Mouse (Mus musculus): ENCODE measurements around the gene Cep170b.
A peak's percentile ranks its signal among the peaks of the same experiment; 100 is the strongest.

The Cep170b gene

DNA sequence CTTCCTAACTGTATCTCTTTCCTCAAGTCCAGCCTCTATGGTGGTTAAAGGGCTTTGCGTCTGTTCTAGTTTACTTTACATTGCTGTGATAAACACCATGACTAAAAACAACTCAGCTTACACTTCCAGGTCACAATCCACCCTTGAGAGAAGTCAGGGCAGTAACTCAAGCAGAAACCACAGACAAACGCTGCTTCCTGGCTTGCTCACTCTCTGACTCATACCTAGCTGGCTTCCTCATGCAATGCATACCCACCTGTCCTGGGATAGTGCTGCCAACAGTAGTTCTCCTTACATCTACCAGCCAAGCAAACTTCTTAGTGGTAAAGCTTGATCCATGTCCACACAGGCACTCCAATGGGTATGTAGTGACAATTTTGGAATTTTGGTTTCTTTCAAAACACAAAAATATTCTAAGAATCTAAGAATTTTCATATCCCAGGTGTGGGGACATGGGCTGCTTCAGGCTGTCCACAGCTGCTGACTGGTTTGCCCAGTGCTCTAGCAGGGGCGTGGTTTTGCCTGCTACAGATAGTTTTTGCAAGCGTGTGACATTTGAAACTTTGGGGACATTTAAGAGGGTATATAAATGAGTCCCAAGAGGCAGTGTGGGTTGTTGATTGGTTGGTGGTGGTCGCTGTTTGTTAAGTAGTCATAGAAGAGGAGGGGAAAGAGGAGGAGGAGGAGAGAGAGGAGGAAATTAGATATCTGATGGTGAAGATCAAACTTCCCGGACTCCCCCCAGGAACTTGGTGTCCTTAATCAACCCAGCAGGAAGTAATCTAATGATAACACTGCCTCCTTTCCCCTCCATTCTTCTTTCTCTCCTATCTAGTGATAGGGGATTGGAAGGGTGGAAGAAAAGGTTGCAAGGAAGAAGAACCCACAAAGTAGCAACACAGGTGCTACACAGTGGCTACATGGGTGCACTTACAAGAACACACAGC is 17.6 kb upstream of the Cep170b start:
- no peak for DNase-seq (ENCODE audit: low spot score)

DNA sequence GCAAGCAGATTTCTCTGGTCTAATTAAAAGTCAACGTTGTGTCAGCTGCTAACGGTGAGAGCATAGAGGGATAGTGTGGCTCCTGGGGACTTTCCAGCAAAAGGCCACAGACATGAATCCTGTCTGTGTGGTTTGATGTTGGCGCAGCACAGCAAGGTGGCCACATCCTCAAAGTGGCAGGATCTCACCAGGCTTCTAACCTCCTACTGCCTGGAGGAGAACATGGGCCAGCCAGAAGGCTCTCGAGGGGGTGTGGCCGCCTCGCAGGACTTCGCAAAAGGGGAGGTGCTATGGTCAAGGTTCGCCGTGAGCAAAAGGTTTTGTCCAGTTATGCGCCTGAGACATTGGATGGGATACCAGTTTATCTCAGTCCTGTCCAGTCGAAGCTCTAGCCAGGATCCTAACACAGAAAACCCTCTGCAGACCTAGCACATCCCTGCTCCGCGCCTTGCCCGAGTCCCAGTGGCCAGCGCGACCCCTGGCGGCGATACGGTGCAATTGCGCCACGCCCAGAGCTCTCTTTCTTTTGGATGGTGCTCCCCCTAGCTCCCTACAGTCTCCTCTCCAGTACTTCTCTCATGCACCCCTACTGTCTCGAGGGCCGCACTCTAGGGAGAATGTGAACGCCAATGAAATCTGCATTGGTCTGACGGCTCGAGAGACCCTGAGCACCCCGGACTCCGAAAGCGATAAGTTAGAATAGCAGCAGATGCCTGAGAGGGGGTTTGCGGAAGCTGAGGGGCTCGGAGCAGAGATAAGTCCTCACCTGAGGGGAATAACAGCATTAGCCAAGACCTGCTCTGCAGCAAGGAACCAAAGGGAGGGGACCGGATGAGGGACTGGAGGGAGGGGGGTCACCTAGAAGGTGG is 13.3 kb upstream of the Cep170b start:
- DNase-seq (ENCODE audit: low spot score), result peak; percentile 76

DNA sequence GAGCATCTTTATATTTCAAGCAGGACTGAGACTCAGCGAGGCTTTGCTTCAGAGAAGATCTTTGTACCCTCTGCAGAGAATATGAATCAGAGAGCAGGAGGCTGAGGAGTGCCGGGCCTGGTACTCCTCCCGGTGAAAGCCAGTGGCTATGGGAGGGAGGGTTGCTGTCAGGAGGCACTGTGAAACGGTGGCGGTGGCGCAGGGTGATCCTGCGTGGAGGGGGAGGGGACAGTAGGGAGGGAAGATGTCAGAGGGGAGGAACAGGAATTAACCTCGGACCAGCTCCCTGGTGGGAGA is 12.7 kb upstream of the Cep170b start:
- DNase-seq (ENCODE audit: low spot score), result no peak

DNA sequence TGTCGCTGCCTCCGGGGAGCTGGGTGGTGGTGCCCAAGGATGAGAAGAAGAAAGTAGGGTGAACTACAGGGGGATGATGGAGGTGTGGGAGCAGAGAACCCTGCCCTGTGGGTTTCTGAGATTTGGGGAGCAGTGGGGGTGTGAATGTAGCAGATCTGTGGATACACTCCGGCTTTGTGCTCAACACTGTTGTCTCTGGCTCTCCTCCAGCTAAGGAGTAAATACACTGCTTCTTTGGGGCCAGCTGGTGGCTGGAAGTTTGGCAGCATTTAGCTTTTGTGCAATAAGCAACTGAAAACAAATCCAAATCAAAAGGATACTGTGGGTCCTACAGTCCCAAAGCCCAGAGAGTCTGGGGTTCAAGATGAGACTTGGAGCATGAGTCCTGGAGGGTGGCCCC is 6.3 kb upstream of the Cep170b start:
- DNase-seq (ENCODE audit: low spot score), result no peak

DNA sequence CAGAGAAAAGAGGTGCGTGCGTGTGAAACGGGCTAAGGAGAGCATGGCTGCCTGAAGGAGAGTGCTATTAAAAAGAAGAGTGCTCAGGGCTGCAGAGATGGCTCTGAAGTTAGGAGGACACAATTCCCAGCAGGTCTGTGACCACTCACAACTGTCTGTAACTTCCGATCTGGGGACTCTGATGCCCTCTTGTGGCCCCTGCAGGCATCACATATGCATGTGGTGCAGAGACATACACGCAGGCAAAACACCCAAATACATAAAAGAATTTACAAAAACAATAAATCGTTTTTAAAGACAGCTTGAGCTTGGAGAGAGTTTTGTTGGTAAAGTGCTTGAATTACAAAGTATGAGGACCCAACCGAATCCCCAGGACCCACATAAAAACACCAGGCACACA is 3.1 kb upstream of the Cep170b start:
- no peak for DNase-seq (ENCODE audit: low spot score)

DNA sequence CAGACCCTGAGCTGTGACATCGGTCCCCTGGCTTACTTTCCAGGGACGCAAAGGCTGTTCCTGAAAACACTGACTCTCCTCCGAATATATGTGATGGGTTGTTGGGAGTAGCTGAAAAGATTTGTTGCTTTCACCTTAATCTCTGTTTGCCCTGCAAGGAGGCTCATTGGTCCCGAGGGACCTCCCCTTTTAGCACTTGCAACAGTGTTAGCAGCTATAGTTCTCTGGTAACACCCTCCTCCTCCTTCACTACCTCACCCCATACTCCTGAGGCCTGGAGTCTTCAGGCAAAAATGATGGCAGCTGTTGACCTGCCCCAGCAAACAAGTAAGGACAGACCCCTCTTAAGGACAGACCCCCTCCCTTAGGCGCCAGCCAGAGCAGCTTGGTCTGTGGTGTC is 1.3 kb upstream of the Cep170b start:
- no peak for DNase-seq (ENCODE audit: low spot score)

DNA sequence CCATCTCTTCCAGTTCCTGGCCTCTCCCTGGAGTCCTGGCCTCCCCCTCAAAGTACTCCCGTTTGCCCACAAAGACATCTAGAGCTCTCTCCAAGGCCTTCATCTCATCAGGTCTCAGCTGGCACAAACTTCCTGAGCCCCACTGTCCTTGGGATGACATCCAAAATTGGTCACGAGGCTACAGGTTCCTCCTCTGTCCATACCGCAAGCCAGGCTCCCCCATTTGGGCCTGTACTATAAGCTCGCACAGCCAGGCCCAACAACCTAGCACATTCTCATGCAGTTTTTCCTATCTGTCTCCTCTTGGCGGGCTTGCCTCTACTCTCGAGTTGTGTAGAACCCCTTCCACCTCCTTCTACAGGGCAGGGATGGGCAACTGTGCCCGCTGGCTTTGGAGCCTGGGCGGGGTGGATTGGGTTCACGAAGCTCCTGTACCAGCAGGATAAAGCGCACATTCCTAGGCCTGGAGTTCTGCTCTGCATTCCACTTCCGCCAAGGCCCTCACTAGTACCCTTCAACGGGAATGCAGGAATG is 702 bp downstream of the Cep170b start:
- no peak for DNase-seq (ENCODE audit: low spot score)

DNA sequence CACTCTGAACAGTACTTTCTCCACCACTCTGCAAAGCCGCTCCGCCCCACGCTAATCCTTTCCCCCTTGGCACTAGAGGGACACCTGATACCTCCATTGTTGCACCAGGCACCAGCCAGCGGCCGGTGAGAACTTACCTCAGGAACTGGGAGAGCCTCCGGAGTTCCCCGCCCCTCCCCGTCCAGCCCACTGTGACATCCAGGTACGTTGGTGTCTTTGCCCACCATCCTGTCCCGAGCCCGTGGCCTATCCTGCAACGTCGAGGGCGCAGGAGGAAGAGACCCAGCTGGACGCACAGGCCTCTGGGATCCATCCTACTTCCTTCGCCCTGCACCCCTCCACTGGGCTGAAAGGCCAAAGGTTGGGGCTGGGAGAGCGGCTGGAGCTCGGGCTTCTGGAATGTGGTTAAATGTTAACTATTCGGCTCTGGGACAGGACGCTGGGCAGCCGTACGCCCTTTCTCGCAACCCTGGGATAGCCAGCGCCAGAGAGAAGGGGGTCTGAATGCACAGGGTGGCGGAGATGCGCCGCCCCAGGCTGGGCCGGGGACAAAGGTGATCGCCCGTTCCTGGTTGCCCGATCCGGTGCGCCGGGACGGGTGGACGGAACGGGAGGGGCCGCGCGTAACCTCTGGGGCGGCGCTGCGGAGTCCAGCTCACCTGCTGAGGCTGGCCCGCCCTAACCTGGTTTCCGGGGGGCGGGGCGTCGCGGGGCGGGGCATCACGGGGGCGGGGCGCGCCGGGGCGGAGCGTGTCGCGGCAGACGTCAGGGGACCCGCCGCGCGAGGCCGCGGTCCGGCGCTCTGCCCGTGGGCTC is 1.4 kb downstream of the Cep170b start:
- peak; percentile 91 for DNase-seq (ENCODE audit: low spot score)

DNA sequence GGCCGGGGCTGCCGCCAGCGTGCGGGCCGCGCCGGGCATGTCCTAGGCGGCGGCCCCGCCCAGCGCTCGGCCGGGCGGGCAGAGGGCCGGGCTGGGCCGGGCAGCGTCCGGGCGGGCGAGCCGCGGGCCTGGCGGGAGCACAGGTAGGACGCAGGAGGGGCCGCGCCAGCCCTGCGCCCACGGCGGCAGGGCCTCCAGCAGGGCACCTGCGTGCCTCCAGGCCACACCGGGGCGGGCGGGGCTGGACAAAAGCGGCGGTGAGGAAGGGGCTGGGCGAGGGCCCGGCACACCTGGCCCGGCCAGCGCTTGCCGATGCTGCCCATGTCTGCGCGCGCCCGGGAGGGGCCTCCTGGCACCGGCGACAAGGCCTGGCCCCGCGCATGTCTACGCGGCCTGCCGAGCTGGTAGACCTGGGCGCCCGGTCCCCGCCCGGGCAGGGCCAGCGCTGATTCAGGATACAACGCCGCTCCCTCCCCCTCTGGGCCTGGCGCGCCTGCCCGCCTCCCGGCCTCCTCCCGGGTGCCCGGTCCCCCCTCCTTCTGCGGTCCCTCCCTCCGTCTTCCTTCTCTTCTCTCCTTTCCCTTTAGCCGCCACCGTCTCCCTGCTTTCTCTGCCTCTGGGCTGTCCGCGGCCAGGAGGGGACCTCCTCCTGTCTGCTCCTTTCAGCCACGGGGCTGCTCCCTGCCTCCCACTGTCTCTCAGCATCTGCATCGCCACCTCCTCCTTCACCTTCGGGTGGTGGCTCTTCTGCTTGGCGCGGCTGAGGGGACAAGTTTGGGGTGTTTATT is 2.2 kb downstream of the Cep170b start:
- DNase-seq (ENCODE audit: low spot score), result peak; percentile 52

DNA sequence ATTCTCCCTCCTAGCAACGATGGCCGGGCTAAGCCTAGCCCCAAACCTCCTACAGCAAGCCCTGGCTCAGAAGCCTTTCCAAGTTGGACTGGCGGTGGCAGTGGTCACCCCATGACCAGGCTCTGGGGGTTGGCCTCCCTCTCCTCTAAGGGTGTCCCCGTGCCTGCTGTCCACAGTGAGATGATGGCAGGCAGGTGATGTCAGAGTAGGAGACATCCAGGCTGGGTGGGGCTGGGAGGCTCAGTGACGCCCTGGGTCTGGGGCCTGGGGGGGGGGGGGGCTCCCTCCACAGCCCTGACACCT is 2.7 kb downstream of the Cep170b start:
- DNase-seq (ENCODE audit: low spot score), result no peak

DNA sequence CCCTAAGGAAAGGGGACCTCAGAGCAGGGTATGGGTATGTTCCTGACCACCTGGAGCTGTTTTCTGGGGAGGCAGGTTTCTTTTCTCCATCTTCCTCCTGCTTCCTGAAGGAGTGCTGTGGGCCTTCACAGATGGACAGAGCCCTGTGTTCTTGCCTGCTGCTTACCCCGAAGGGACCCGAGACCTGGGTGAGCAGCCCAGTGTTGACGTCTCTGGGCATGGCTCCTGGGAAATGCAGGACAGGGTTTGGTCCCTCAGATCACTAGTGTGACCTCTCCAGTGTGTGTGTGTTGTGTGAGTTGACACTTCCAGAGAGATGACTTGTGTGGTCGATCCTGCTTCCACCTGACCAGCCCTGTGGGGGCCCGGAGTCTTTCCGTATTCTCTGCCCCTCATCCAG is 3.2 kb downstream of the Cep170b start:
- no peak for DNase-seq (ENCODE audit: low spot score)

DNA sequence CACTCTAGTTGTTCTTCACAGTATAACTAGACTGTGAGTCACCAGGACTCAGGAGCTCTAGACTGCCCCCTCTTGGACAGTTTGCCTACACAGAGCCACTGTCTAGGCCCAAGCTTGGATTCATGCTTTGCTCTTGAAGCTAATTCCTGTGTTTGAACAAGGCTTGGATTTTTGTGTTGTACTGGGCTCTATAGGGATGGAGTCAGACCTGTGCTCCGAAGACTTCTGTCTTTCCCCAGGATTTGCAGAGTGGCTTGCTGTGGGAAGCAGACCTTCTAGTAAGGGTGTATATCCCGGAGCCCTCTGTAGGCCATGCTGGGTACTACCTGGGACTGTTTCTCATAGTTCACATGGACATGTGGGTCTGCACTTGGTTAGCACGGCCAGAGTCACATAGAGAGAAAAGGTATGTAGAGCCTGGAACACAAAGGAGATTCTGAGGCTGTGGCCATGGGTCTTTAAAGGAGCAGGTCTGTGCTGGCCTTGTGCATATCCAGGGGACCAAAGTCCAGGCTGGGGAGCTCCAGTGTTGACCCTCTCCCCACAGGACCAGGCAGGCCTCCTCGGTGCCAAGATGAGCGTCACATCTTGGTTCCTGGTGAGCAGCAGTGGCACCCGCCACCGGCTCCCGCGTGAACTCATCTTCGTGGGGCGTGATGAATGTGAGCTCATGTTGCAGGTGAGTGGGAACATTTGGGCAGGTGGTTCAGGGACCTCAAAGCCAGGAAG is 4.0 kb downstream of the Cep170b start:
- peak; percentile 63 for DNase-seq (ENCODE audit: low spot score)

DNA sequence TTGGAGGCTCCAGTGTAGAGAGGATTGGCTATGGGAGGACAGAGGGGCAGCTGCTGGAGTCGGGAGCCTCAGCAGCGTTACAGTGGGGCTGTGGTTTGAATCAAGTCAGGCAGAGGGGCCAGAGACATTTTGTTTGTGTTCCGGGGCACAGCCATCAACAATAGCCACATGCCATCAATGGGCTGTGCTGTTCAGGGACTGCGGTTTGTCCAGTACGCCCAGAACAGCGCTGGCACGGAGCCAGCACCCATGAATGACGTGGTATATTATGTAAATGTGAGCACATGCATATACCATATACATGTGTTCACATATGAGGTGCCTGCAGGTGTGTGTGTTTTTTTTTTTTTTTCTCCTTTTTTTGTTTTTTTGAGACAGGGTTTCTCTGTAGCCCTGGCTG is 7.5 kb downstream of the Cep170b start:
- DNase-seq (ENCODE audit: low spot score), result no peak

DNA sequence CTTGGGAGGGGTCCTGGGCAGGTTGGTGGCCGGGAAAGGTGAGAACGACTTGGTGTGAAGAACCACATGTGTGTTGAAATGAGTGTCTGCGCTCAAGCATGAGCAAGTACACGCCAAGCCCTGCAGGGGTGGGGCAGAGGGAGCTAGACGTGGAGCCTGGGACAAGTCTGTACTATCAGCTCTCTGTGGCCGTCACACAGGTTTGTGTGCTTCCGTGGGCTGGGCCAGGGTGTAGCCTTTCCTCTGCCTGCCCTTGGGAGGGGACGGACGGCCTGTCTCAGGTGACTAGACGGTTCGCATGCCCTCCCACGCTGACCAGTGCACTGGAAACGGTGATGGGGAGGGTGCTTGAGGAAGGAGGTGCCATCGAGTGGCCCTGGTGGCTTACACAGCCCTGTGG is 10.6 kb downstream of the Cep170b start:
- no peak for DNase-seq (ENCODE audit: low spot score)

DNA sequence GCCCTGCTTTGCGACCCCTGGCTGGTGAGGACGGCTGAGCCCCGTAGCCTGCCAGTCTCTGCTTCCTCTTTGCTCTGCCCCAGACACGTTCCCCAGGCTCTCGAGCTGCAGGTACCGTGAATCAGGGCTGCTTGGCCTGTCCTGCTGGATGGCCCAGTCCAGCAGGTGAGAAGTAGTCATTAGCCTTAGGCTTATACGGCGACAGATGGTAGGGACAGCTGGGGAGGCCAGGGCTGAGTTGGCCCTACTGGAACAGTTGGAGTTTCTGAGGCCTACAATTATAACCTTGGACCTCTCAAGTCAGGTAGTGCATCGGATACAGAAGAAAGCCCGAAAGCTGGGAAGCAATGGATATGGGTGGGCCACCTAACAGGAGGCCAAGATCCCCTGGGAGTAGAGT is 12.3 kb downstream of the Cep170b start:
- no peak for DNase-seq (ENCODE audit: low spot score)

DNA sequence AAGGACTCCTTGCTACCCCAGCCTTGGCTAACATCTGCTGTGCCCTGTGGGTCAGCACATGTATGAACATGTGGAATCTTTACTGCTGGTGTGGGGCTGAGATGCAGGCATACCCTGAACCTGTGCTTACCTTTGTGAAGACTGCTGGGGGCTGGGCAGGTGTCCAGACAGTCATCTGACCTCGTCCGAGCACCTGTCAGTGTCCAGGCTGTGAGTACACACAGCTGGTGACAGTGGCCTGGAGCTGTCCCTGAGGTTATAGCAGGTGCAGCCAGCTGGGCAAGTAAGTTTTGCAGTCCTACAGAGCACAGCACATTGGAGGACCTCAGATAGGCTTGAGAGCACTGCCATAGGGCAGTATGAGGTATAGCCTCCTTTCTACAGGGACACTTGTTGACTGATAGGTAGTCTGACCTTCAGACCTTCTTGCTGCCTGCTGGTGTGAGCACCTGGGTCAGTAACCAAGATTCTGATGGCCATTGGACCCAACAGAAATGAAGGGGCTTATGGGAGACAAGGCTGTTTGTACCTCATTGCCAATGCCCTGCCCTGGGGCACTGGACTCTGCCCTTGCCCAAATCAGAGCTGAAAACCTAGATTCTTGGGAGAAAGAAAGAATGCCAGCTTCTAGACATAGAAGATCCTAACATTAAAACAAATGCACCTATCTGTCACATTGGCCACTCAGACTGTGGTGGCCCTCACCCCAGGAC is 14.0 kb downstream of the Cep170b start:
- DNase-seq (ENCODE audit: low spot score), result no peak

DNA sequence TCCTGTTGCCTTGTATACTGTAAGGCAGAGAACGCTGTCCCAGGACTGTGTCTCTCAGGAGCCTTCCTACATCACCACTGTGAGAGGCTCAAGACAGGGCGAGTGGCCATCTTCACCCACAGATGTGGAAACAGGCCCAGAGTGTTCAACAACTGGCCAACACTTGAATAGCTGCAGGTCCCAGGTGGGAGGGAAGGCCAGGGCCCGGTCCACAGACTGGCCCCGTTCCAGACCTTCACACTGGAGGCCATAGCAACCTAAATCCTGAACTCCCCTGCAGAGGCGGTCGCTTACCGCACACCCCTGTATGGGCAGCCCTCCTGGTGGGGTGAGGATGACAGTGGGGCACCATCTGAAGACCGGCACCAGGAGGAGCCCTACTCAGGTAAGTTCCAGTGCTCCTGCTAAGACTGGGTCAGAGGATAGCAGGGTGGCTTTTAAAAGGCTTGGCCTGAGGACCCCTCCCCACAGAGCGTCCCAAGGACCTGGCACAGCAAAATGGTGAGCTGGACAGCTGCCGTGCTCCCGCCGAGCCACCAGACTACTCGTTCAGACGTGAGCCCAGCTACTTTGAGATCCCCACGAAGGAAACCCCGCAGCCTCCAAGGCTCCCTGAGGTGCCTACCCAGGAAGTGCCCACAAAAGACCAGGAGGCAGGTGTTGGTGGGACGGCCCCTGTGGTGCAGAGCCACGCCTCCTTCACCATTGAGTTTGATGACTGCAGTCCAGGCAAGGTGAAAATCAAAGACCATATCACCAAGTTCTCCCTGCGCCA is 14.8 kb downstream of the Cep170b start:
- DNase-seq (ENCODE audit: low spot score), result no peak

DNA sequence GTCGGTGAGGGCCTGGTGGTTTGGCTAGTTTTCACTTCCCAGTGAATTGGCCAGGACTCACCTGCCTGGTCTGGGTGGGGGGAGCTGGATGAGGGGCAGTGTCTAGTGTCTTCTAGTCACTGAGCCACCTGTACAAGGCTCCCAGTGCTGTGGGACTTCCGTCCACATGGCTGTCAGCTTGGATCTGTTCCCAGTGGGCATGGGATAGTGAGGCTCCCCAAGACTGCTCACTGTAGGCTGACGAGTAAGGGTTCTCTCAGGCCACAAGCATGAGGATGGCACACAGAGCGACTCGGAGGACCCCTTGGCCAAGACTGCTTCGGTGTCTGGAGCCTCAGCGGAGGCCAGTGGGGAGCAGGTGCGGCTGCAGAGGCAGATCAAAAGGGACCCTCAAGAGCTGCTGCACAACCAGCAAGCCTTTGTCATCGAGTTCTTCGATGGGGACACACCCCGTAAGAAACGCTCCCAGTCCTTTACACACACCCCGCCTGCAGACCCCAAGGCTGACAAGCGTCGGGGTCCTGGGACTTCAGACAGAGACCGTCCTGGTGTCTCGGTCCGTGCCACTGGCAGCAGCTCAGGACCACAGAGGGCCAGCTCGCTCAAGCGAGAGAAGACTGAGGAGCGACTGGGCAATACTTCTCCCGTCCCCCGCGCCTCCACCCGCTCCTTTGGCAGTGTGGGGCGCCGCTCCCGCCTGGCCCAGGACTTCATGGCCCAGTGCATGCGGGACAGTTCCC is 15.8 kb downstream of the Cep170b start:
- no peak for DNase-seq (ENCODE audit: low spot score)

DNA sequence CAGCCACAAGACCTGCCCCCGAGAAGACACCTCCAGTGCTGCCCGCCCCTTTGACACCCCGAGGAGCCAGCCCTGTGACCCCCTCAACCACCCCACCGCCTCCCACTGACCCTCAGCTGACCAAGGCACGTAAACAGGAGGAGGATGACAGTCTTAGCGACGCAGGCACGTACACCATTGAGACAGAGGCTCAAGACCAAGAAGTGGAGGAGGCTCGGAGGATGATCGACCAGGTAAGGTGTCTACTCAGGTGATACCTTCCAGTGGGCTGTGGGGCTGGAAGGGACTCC is 16.3 kb downstream of the Cep170b start:
- DNase-seq (ENCODE audit: low spot score), result no peak

Data from yolk sac, embryonic 10.5 days (tissue).